Mouse (Mus musculus): ENCODE results near the gene Mcu.

The Mcu gene

GRCm38 (mm10) chr10:59527819-59528218 is 88.7 kb downstream of the Mcu start:
- no peak for DNase-seq

GRCm38 (mm10) chr10:59527311-59527710 is 89.2 kb downstream of the Mcu start:
- no peak for DNase-seq

- DNase-seq, result no peak
Observed at GRCm38 (mm10) chr10:59524675-59525074, 91.8 kb downstream of the Mcu start.

GRCm38 (mm10) chr10:59523826-59524331 is 92.6 kb downstream of the Mcu start:
- DNase-seq, result no peak

- DNase-seq, result peak; percentile 65 to 70
Observed at GRCm38 (mm10) chr10:59520701-59521100, 95.8 kb downstream of the Mcu start.

- DNase-seq, result no peak
Observed at GRCm38 (mm10) chr10:59519411-59519810, 97.1 kb downstream of the Mcu start.

GRCm38 (mm10) chr10:59517201-59517600 is 99.3 kb downstream of the Mcu start:
- peak; percentile 80 for DNase-seq

- DNase-seq, result no peak
Observed at GRCm38 (mm10) chr10:59514739-59515464, 101.6 kb downstream of the Mcu start.

GRCm38 (mm10) chr10:59512173-59512572 is 104.3 kb downstream of the Mcu start:
- DNase-seq, result no peak

GRCm38 (mm10) chr10:59511427-59511963 is 105.0 kb downstream of the Mcu start:
- no peak for DNase-seq

GRCm38 (mm10) chr10:59510713-59511426 is 105.6 kb downstream of the Mcu start:
- no peak for DNase-seq

GRCm38 (mm10) chr10:59509197-59509596 is 107.3 kb downstream of the Mcu start:
- no peak for DNase-seq

GRCm38 (mm10) chr10:59506711-59507110 is 109.8 kb downstream of the Mcu start:
- no peak for DNase-seq

- DNase-seq, result peak; percentile 60 to 64
Observed at GRCm38 (mm10) chr10:59504291-59504690, 112.2 kb downstream of the Mcu start.

- DNase-seq, result peak; percentile 34 to 40
Observed at GRCm38 (mm10) chr10:59503433-59504210, 112.9 kb downstream of the Mcu start.

GRCm38 (mm10) chr10:59502381-59502780 is 114.1 kb downstream of the Mcu start:
- DNase-seq, result no peak

GRCm38 (mm10) chr10:59501761-59502160 is 114.7 kb downstream of the Mcu start:
- DNase-seq, result no peak

- no peak for DNase-seq
Observed at GRCm38 (mm10) chr10:59500225-59500624, 116.3 kb downstream of the Mcu start.

- no peak for DNase-seq
Observed at GRCm38 (mm10) chr10:59497019-59497418, 119.5 kb downstream of the Mcu start.

GRCm38 (mm10) chr10:59494917-59495316 is 121.6 kb downstream of the Mcu start:
- DNase-seq, result no peak

GRCm38 (mm10) chr10:59494044-59494443 is 122.4 kb downstream of the Mcu start:
- peak; percentile 31 to 49 for DNase-seq

GRCm38 (mm10) chr10:59490920-59491319 is 125.6 kb downstream of the Mcu start:
- peak; percentile 71 to 74 for DNase-seq

GRCm38 (mm10) chr10:59489411-59489810 is 127.1 kb downstream of the Mcu start:
- DNase-seq, result no peak
